Mouse (Mus musculus) heart, embryonic 15.5 days (tissue): ENCODE measurements around the gene Med12l. TPM values are rescaled to one million over a fixed set of nuclear protein-coding genes. Genes with fewer than 3 reads are reported as not detected.

Source experiments
- ATAC-seq: fragments of 200-750 bp; cut with Nextera tagmentation; replicated peaks from 2 replicates; pipeline ENCODE4 v1.8.0; 2017; ENCODE audit warnings: low read depth, moderate TSS enrichment; ENCODE audit not compliant: insufficient number of reproducible peaks, insufficient read depth, low FRiP score
- H3K27ac ChIP-seq: fragments of 300-500 bp; sonication (generic); 2 replicates; pipeline ENCODE4 v1.5.1; 2015; ENCODE audit warnings: mild to moderate bottlenecking, inconsistent platforms
- H3K27me3 ChIP-seq: fragments of 300-500 bp; sonication (generic); 2 replicates; pipeline ENCODE4 v1.6.1; 2015; ENCODE audit warnings: inconsistent platforms
- H3K36me3 ChIP-seq: fragments of 300-500 bp; sonication (generic); 2 replicates; pipeline ENCODE4 v1.6.1; 2015; ENCODE audit warnings: mild to moderate bottlenecking, inconsistent platforms
- H3K4me1 ChIP-seq: fragments of 300-500 bp; sonication (generic); replicated peaks from 2 replicates; pipeline ENCODE4 v1.6.1; 2015; ENCODE audit warnings: inconsistent platforms
- H3K4me2 ChIP-seq: fragments of 300-500 bp; sonication (generic); 2 replicates; pipeline ENCODE4 v1.6.1; 2015; ENCODE audit warnings: inconsistent platforms, mild to moderate bottlenecking, moderate library complexity
- H3K4me3 ChIP-seq: fragments of 300-500 bp; sonication (generic); 2 replicates; pipeline ENCODE4 v1.5.1; 2015; ENCODE audit warnings: mild to moderate bottlenecking, inconsistent platforms
- H3K9ac ChIP-seq: fragments of 300-500 bp; sonication (generic); 2 replicates; pipeline ENCODE4 v1.6.1; 2015; ENCODE audit warnings: mild to moderate bottlenecking, inconsistent platforms
- H3K9me3 ChIP-seq: fragments of 300-500 bp; sonication (generic); replicated peaks from 2 replicates; pipeline ENCODE4 v1.6.1; 2016; ENCODE audit warnings: inconsistent platforms
- WGBS: fragments of 180-500 bp; shearing (Covaris S2); methylation state at CpG from one replicate; pipeline ENCODE4 v1.1.7; 2015; ENCODE audit warnings: mixed read lengths; 5-methylcytosine and 5-hydroxymethylcytosine counted together
- polyA plus RNA-seq: library from polyadenylated mRNA; unstranded; fragments of >200 nt; fragmentation: Nextera tagmentation; extraction: Ambion mirVana; gene quantifications from 2 replicates; pipeline ENCODE4 v1.2.1, GENCODE M21; 2015

Med12l gene
- polyA plus RNA-seq = 2.6 and 2.8 TPM in 2 replicates

GRCm38 (mm10) chr3:59005271-59005995 is at the start of gene Med12l:
Med12l (plus strand) TSS chr3:59005825.
- ATAC-seq = peak; percentile 75
- under 1% methylated on average over 68 of the region's 69 CpGs for WGBS
- H3K27me3 ChIP-seq = peaks cover 2% of the 10 kb centered on the region; the same call in 1 of the 2 replicates

DNA sequence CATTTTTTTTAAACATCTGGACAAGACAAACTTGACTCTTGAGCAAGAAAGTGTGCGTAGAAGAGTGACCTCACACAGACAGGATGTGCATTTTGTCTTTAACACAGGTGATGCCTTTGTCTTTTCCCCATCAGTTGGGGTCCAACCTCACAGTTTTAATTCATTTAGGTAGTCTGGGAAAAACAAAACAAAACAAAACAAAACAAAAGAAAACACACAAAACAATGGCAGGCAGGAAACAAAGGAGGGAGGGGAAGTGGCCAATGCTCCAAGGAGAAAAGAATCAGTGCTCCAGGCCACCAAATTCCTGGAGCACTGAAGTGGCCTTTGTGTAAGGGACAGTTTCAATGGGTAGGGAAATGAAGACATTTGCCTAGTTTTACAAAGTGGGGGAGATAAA is 44.5 kb upstream of the Med12l start:
- H3K27me3 ChIP-seq = no peaks in the 10 kb centered on the region
- no peak overlapping the region for H3K9ac ChIP-seq
- no peak for ATAC-seq
- no peaks in the 10 kb centered on the region for H3K4me1 ChIP-seq
- no peak overlapping the region for H3K4me3 ChIP-seq
- no peak overlapping the region for H3K4me2 ChIP-seq
- no peak overlapping the region for H3K27ac ChIP-seq
- WGBS = 87% methylated on average over 1 of the region's 1 CpGs
- no peaks in the 10 kb centered on the region for H3K36me3 ChIP-seq
- no peaks in the 10 kb centered on the region for H3K9me3 ChIP-seq

More at GRCm38 (mm10) chr3:59005271-59005995, at the start of gene Med12l:
- no peaks in the 10 kb centered on the region for H3K9me3 ChIP-seq
- H3K9ac ChIP-seq = peak within 1 kb of the TSS; percentile 76
- H3K4me3 ChIP-seq = peak within 1 kb of the TSS; percentile 77
- peak within 1 kb of the TSS; percentile 97 for H3K4me2 ChIP-seq
- peaks cover 12% of the 10 kb centered on the region for H3K4me1 ChIP-seq
- H3K36me3 ChIP-seq = no peaks in the 10 kb centered on the region
- peak within 1 kb of the TSS; percentile 94 for H3K27ac ChIP-seq

- no peaks in the 10 kb centered on the region for H3K27me3 ChIP-seq
- no peak for ATAC-seq
- no peak overlapping the region for H3K27ac ChIP-seq
- H3K4me1 ChIP-seq = no peaks in the 10 kb centered on the region
- no peak overlapping the region for H3K4me2 ChIP-seq
- no peaks in the 10 kb centered on the region for H3K9me3 ChIP-seq
- H3K36me3 ChIP-seq = no peaks in the 10 kb centered on the region
- 19% methylated on average over 1 of the region's 1 CpGs for WGBS
- no peak overlapping the region for H3K4me3 ChIP-seq
- no peak overlapping the region for H3K9ac ChIP-seq
These were observed 28.2 kb upstream of the Med12l start for GRCm38 (mm10) chr3:58977413-58977812.

DNA sequence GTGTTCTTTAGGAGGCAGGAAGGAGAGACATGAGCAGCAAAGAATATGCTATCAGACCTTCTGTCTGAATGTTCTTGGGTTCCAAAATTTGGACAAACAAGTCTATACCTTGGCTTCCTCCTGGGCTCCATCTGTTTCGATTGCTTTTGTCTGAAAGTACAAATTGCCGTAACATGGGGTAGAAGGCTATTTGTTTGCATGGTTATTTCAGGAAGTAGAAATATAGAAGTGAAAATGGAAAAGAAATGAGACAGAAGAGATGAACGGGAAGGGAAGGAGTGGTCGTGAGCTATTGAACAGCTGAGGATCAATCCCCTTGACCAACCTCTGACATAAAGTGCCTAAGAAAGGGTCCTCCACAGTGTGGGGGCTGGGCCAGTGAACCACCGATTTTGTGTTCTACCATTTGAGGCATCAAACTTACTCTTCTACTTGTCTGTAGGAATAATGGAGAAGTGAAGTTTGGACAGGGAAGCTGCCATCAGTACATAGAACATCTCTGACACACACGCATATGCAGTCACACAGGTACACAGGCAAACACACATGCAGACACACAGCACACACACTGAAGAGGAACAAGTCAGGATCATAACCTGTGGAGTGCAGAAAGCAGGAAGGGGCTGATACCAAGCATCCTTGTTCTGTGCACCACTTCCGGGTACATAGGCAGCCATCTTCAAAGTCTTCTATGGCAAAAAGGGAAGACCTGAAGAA is 27.6 kb upstream of the Med12l start:
- no peak for ATAC-seq
- H3K9ac ChIP-seq = no peak overlapping the region
- H3K4me1 ChIP-seq = peaks cover 2% of the 10 kb centered on the region; the same call in 1 of the 2 replicates
- no peaks in the 10 kb centered on the region for H3K27me3 ChIP-seq
- H3K4me2 ChIP-seq = no peak overlapping the region
- 86% methylated on average over 7 of the region's 7 CpGs for WGBS
- H3K4me3 ChIP-seq = no peak overlapping the region
- no peaks in the 10 kb centered on the region for H3K9me3 ChIP-seq
- H3K36me3 ChIP-seq = no peaks in the 10 kb centered on the region
- H3K27ac ChIP-seq = no peak overlapping the region

- no peak for ATAC-seq
- Histone ChIP-seq H3K27ac (no peak overlapping the region), H3K4me2 (no peak overlapping the region), H3K4me3 (no peak overlapping the region), H3K27me3 (no peaks in the 10 kb centered on the region), H3K9me3 (no peaks in the 10 kb centered on the region), H3K9ac (no peak overlapping the region), H3K4me1 (peaks cover 3% of the 10 kb centered on the region; the same call in 1 of the 2 replicates), H3K36me3 (no peaks in the 10 kb centered on the region)
- WGBS = 75% methylated on average over 4 of the region's 4 CpGs
These were observed 25.0 kb upstream of the Med12l start for GRCm38 (mm10) chr3:58980579-58980978.

- Histone ChIP-seq H3K4me3 (peak overlapping the region; percentile 11; the same call in 1 of the 2 replicates), H3K36me3 (no peaks in the 10 kb centered on the region), H3K4me2 (peak overlapping the region; percentile 53), H3K9me3 (no peaks in the 10 kb centered on the region), H3K27me3 (no peaks in the 10 kb centered on the region), H3K27ac (no peak overlapping the region), H3K9ac (no peak overlapping the region), H3K4me1 (peaks cover 3% of the 10 kb centered on the region; the same call in 1 of the 2 replicates)
- ATAC-seq = no peak
- WGBS = 43% methylated on average over 15 of the region's 15 CpGs
These were observed 22.5 kb upstream of the Med12l start for GRCm38 (mm10) chr3:58982896-58983837.

DNA sequence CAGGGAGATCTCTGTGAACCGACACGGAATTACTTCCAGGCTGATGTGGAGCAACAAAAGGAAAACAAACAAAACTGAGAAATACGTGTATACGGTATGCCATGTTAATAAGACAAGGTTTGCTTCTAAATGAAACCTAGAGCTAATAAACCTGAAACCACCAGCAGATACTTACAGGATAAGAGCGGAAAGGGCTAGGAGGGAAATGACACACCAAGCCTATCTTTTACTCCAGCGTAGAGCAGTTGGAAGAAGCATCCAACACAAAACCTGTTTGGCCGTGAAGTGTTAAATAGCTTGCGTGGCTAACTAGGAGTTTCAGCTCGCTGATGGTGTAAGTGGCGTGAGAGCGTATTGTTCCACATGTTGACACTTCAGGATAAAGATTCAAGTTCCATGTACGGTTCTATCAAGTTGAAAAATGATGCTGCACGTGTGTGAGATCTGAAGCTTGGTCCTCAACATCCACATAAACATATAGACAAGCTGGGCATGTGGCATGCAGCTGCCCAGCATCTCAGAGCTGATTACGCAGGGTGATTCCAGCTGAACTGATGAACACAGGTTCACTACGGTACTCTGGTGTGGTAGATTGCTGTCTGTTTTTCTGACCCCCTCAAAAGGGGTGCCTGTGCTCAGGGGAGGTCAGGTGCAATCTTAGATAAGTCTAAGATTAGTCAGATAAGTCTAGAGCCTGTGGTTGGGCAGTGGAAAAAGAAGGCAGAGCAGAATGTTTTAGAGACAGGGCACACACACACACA is 21.6 kb upstream of the Med12l start:
- ATAC-seq = no peak
- Histone ChIP-seq H3K9me3 (no peaks in the 10 kb centered on the region), H3K4me1 (peaks cover 3% of the 10 kb centered on the region; the same call in 1 of the 2 replicates), H3K4me2 (no peak overlapping the region), H3K4me3 (no peak overlapping the region), H3K27ac (no peak overlapping the region), H3K9ac (no peak overlapping the region), H3K36me3 (no peaks in the 10 kb centered on the region), H3K27me3 (no peaks in the 10 kb centered on the region)
- 69% methylated on average over 15 of the region's 15 CpGs for WGBS

DNA sequence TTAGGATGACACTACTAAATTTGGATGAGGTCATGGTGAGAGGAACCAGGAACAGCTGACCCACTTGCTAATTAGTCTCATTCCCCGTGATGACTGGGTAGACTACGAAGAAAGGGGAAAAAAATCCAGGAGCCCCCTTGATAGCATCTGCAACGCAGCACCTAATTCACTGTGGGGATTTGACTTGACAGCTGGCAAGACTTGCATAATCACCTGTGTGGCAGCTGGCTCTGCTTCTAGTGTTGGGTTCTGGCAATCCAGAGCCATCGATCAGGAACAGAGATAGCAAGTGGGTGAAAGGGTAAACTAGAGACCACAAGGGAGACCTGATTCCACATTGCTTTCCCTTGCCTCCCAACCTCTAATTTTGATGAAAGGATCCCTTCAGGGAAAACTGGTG is 19.8 kb upstream of the Med12l start:
- ATAC-seq = no peak
- Histone ChIP-seq H3K27ac (no peak overlapping the region), H3K4me3 (no peak overlapping the region), H3K4me2 (no peak overlapping the region), H3K27me3 (no peaks in the 10 kb centered on the region), H3K36me3 (no peaks in the 10 kb centered on the region), H3K4me1 (peaks cover 3% of the 10 kb centered on the region; the same call in 1 of the 2 replicates), H3K9me3 (no peaks in the 10 kb centered on the region), H3K9ac (no peak overlapping the region)
- 48% methylated on average over 4 of the region's 4 CpGs for WGBS

- no peak overlapping the region for H3K9ac ChIP-seq
- no peaks in the 10 kb centered on the region for H3K27me3 ChIP-seq
- no peak overlapping the region for H3K4me2 ChIP-seq
- no peak overlapping the region for H3K4me3 ChIP-seq
- H3K9me3 ChIP-seq = no peaks in the 10 kb centered on the region
- H3K36me3 ChIP-seq = no peaks in the 10 kb centered on the region
- 37% methylated on average over 3 of the region's 3 CpGs for WGBS
- no peaks in the 10 kb centered on the region for H3K4me1 ChIP-seq
- ATAC-seq = no peak
- no peak overlapping the region for H3K27ac ChIP-seq
These were observed 16.3 kb upstream of the Med12l start for GRCm38 (mm10) chr3:58989374-58989773.

GRCm38 (mm10) chr3:58990556-58990955 is 15.1 kb upstream of the Med12l start:
- Histone ChIP-seq H3K9me3 (no peaks in the 10 kb centered on the region), H3K4me1 (no peaks in the 10 kb centered on the region), H3K36me3 (no peaks in the 10 kb centered on the region), H3K27ac (no peak overlapping the region), H3K4me3 (no peak overlapping the region), H3K4me2 (no peak overlapping the region), H3K27me3 (no peaks in the 10 kb centered on the region), H3K9ac (no peak overlapping the region)
- WGBS = 67% methylated on average over 3 of the region's 3 CpGs
- no peak for ATAC-seq
